Mouse (Mus musculus) hindbrain, embryonic 15.5 days (tissue): ENCODE results near the gene Snx1. TPM values are rescaled to one million over a fixed set of nuclear protein-coding genes. Genes with fewer than 3 reads are reported as not detected.

ENCODE experiments used
- ATAC-seq: fragments of 200-750 bp; cut with Nextera tagmentation; 2 replicates; pipeline ENCODE4 v1.8.0; 2017; ENCODE audit warnings: low read depth, moderate number of reproducible peaks, moderate TSS enrichment; ENCODE audit not compliant: low FRiP score
- H3K27ac ChIP-seq: fragments of 300-500 bp; sonication (generic); replicated peaks from 2 replicates; pipeline ENCODE4 v1.5.1; 2015; ENCODE audit warnings: mild to moderate bottlenecking, inconsistent platforms
- H3K27me3 ChIP-seq: fragments of 300-500 bp; sonication (generic); 2 replicates; pipeline ENCODE4 v1.6.1; 2015; ENCODE audit warnings: control low read depth, inconsistent platforms
- H3K36me3 ChIP-seq: fragments of 300-500 bp; sonication (generic); 2 replicates; pipeline ENCODE4 v1.6.1; 2015; ENCODE audit warnings: control low read depth, inconsistent platforms
- H3K4me1 ChIP-seq: fragments of 300-500 bp; sonication (generic); replicated peaks from 2 replicates; pipeline ENCODE4 v1.6.1; 2015; ENCODE audit warnings: control low read depth, inconsistent platforms
- H3K4me2 ChIP-seq: fragments of 300-500 bp; sonication (generic); 2 replicates; pipeline ENCODE4 v1.6.1; 2015; ENCODE audit warnings: moderate library complexity, mild to moderate bottlenecking, inconsistent platforms
- H3K4me3 ChIP-seq: fragments of 300-500 bp; sonication (generic); 2 replicates; pipeline ENCODE4 v1.5.1; 2015; ENCODE audit warnings: mild to moderate bottlenecking, inconsistent platforms
- H3K9ac ChIP-seq: fragments of 300-500 bp; sonication (generic); 2 replicates; pipeline ENCODE4 v1.6.1; 2015; ENCODE audit warnings: inconsistent platforms
- H3K9me3 ChIP-seq: fragments of 300-500 bp; sonication (generic); 2 replicates; pipeline ENCODE4 v1.6.1; 2016; ENCODE audit warnings: control low read depth, inconsistent platforms
- WGBS: fragments of 180-500 bp; shearing (Covaris S2); methylation state at CpG from one replicate; pipeline ENCODE4 v1.1.7; 2015; 5-methylcytosine and 5-hydroxymethylcytosine counted together
- polyA plus RNA-seq: library from polyadenylated mRNA; unstranded; fragments of >200 nt; fragmentation: Nextera tagmentation; extraction: Ambion mirVana; gene quantifications from 2 replicates; pipeline ENCODE4 v1.2.1, GENCODE M21; 2015

The Snx1 gene
- polyA plus RNA-seq, 1 experiment from 2014 or later, result 76.7 TPM

DNA sequence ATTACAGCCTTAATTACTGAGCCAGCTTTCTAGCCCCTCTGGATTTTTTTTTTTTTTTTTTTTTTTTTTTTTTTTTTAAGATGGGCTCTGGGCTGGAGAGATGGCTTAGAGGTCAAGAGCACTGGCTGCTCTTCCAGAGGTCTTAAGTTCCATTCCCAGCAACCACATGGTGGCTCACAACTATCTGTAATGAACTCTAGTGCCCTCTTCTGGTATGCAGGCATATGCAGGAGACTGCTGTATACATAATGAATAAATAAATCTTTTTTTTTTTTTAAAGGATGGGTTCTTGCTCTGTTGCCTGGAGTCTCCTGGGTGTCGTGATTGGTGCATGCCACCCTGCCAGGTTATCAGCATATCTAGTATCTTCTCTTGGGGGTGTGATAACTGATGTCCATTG, 29.1 kb upstream of the Snx1 start:
- H3K27ac ChIP-seq, result no peak overlapping the region
- no peak for ATAC-seq
- no peak overlapping the region for H3K9ac ChIP-seq
- H3K4me1 ChIP-seq, result peaks cover 4% of the 10 kb centered on the region
- peaks cover 24% of the 10 kb centered on the region for H3K27me3 ChIP-seq
- H3K4me3 ChIP-seq, result no peak overlapping the region
- 76% methylated on average over 1 of the region's 1 CpGs for WGBS
- no peak overlapping the region for H3K4me2 ChIP-seq
- H3K36me3 ChIP-seq, result no peaks in the 10 kb centered on the region
- H3K9me3 ChIP-seq, result no peaks in the 10 kb centered on the region

DNA sequence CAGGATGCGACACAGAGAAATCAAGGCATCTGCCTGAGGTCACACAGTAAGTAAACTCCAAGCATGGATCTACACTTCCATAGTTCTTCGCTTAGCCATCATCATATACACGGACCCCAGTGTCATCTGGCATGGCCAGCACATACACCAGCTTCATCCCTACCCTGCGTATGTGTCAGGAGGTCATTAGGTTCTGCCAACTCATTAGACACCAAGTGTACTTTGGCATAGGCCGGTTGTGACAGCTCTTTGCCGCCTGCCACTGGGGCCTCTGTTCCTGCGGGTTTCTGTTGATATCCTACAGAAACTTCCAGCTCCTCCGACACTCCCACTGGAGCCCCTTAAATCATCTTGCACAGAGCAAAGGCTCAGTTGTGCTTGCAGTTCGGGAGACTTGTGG, 27.6 kb upstream of the Snx1 start:
- H3K4me2 ChIP-seq, result no peak overlapping the region
- H3K27me3 ChIP-seq, result peaks cover 21% of the 10 kb centered on the region
- no peaks in the 10 kb centered on the region for H3K9me3 ChIP-seq
- H3K27ac ChIP-seq, result no peak overlapping the region
- H3K4me3 ChIP-seq, result no peak overlapping the region
- peaks cover 4% of the 10 kb centered on the region for H3K4me1 ChIP-seq
- H3K9ac ChIP-seq, result no peak overlapping the region
- 91% methylated on average over 9 of the region's 9 CpGs for WGBS
- no peaks in the 10 kb centered on the region for H3K36me3 ChIP-seq
- ATAC-seq, result no peak

DNA sequence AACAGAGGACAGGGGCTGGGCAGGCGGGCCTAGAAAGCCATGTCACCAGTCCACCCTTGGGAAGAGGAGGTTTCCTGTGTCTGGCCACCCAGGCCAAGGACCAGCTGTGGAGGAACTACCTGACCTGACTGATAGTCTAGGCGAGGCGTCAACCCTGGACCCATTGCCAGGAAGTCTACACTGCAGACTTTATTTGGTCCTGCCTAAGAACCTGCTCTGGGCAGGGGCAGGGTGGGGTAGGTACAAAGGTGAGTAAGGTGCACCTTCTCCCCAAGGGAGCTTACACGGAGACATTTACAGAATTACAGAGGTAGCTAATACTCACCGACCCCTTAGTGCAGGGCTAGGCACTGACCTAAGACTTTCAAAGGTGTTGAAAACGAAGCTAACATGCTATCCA, 27.2 kb upstream of the Snx1 start:
- Histone ChIP-seq H3K9me3 (no peaks in the 10 kb centered on the region), H3K9ac (no peak overlapping the region), H3K36me3 (no peaks in the 10 kb centered on the region), H3K27ac (no peak overlapping the region), H3K4me2 (no peak overlapping the region), H3K4me1 (peaks cover 4% of the 10 kb centered on the region), H3K27me3 (peaks cover 19% of the 10 kb centered on the region), H3K4me3 (no peak overlapping the region)
- ATAC-seq, result no peak
- 92% methylated on average over 6 of the region's 6 CpGs for WGBS

DNA sequence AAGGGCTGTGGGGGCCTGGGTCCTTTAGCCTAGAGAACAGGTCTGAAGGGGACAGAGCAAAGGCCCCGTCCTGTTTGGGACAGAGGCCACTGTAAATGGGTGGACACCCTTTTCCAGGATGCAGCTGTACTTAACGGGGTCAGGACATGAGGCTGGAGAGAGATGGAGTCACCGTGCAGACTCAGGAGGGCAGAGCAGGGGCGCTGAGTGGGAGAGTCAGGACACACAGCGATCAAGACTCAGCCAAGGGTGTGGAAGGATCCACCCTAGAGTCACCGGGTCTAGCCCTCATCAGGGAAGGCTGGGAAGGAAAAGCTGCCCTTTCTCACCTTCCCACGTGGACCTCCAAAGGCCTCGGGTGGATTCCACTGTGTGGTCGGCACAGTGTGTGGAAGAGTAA, 25.6 kb upstream of the Snx1 start:
- Histone ChIP-seq H3K9ac (no peak overlapping the region), H3K27ac (no peak overlapping the region), H3K4me3 (no peak overlapping the region), H3K27me3 (peaks cover 4% of the 10 kb centered on the region; the same call in 1 of the 2 replicates), H3K36me3 (no peaks in the 10 kb centered on the region), H3K4me2 (no peak overlapping the region), H3K9me3 (no peaks in the 10 kb centered on the region), H3K4me1 (no peaks in the 10 kb centered on the region)
- WGBS, result 73% methylated on average over 9 of the region's 9 CpGs
- no peak for ATAC-seq

DNA sequence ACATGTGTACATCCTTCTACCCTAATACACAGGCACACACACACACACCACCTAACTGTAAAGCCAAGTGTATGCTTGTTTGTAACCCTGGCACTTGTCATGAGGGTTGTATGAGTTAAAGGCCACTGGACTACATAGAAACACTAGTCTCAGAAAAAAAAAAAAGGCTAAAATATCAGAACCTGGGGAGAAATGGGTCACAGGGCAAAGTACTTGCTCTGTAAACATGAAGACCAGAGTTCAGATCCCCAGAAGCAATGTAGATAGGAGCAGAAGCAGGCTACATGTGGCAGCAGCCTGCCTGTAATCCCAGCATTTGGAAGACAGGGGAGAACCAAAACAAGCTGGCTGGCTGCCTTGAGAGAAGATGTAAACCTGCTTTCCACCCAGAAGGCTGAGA, 19.8 kb upstream of the Snx1 start:
- H3K27me3 ChIP-seq, result no peaks in the 10 kb centered on the region
- no peak for ATAC-seq
- no peak overlapping the region for H3K27ac ChIP-seq
- no peaks in the 10 kb centered on the region for H3K4me1 ChIP-seq
- H3K4me3 ChIP-seq, result no peak overlapping the region
- no peaks in the 10 kb centered on the region for H3K9me3 ChIP-seq
- H3K4me2 ChIP-seq, result no peak overlapping the region
- H3K36me3 ChIP-seq, result no peaks in the 10 kb centered on the region
- H3K9ac ChIP-seq, result no peak overlapping the region

DNA sequence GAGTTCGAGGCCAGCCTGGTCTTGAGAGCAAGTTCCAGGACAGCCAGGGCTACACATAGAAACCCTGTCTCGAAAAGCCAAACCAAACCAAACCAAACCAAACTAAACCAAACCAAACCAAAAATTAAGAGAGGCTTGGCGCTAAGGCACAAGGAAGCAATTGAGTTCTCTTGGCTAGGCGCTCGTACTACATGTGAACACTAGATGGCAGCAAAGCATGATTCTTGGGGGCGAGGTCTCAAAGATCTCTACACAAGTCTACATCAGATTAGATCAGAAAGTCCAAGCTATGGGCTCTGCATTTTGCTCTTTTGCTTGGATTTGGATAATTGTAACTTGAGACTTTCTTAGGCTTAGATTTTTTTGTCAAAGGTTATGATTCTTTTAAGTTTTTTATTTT, 17.9 kb upstream of the Snx1 start:
- Histone ChIP-seq H3K27me3 (no peaks in the 10 kb centered on the region), H3K9me3 (no peaks in the 10 kb centered on the region), H3K27ac (no peak overlapping the region), H3K4me3 (no peak overlapping the region), H3K36me3 (peaks cover 13% of the 10 kb centered on the region), H3K4me2 (no peak overlapping the region), H3K9ac (no peak overlapping the region), H3K4me1 (no peaks in the 10 kb centered on the region)
- 0 out of 2 replicates have a peak, but pooled peaks have one; percentile 48 for ATAC-seq
- 6% methylated on average over 6 of the region's 6 CpGs for WGBS

DNA sequence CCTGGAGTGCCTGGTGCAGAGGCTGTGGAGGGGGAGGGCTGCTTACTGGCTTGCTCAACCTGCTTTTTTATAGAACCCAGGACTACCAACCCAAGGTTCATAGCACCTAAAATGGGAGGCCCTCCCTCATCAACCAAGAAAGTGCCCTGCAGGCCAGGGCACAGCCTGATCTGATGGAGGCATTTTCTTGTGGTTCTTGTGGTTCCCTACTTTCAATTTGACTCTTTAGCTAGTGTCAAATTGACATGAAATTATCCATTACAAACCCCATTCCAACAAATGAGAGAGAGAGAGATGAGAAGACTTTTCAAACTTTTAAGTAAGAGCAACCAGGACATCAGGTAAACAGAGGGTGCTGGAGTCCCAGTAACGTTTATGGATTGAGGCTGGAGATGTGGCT, 15.9 kb upstream of the Snx1 start:
- Histone ChIP-seq H3K4me2 (no peak overlapping the region), H3K4me1 (no peaks in the 10 kb centered on the region), H3K36me3 (peaks cover 25% of the 10 kb centered on the region), H3K27me3 (no peaks in the 10 kb centered on the region), H3K4me3 (no peak overlapping the region), H3K9me3 (no peaks in the 10 kb centered on the region), H3K27ac (no peak overlapping the region), H3K9ac (no peak overlapping the region)
- WGBS, result 61% methylated on average over 1 of the region's 1 CpGs
- ATAC-seq, result no peak

DNA sequence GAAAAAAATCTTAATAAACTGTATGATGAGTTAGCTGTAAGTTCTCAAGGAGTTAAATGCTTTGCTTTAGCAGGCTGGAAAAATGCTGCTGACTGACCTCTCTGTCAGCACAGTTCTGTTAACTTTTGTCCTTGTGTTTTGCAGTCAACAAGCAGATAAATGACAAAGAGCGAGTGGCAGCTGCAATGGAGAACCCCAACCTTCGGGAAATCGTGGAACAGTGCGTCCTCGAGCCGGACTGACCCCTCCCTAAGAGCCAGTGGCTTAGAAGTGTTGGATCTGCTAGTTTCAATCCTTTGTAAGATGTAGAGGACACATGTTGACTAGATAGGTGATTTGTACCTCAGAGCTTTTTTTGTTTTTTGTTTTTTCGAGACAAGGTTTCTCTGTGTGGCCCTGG, 11.8 kb upstream of the Snx1 start:
- Histone ChIP-seq H3K36me3 (peaks cover 48% of the 10 kb centered on the region), H3K27me3 (no peaks in the 10 kb centered on the region), H3K27ac (no peak overlapping the region), H3K4me3 (no peak overlapping the region), H3K9me3 (no peaks in the 10 kb centered on the region), H3K4me1 (no peaks in the 10 kb centered on the region), H3K4me2 (no peak overlapping the region), H3K9ac (no peak overlapping the region)
- 89% methylated on average over 7 of the region's 7 CpGs for WGBS
- no peak for ATAC-seq

DNA sequence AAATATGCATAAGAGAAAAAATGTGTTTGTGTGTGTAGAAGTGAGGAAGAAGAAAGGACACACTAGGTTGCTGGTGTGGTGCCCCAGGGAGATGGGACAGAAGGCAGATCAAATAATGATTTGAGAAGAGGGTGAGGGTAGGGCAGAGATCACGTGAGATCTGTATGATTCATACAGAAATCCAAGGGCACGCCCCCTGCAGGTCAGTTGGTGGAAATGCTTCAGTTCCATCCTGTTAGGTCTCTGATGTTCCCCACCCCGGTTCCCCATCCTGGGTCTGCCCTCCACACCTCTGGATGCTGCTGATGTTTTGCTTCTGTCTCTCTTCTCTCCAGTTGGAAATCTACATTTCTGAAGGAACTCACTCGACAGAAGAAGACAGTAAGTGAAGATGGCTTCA, 9.6 kb upstream of the Snx1 start:
- H3K4me2 ChIP-seq, result no peak overlapping the region
- peaks cover 53% of the 10 kb centered on the region for H3K36me3 ChIP-seq
- no peak for ATAC-seq
- H3K4me1 ChIP-seq, result no peaks in the 10 kb centered on the region
- 55% methylated on average over 4 of the region's 4 CpGs for WGBS
- H3K9ac ChIP-seq, result no peak overlapping the region
- H3K4me3 ChIP-seq, result no peak overlapping the region
- no peaks in the 10 kb centered on the region for H3K27me3 ChIP-seq
- H3K9me3 ChIP-seq, result no peaks in the 10 kb centered on the region
- no peak overlapping the region for H3K27ac ChIP-seq

DNA sequence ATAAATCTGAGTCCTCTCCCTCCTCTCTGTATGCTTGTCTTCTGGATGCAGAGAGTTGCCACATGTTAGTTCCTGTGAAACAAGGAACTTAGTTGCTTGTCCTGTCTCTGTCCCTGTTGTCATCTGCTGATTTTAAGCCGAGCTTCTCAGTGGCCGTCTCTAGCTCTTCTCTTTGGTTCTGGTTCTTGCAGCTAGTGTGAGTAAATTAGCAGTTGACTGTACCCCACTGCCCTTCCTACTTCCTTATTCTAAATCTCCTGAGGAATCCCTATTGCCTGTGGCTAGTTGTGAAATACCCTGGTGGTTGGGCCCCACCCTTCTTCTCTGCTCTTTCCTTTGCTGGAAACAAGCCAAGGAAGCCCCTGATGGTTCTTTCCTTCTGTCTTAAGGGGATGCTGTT, 5.1 kb upstream of the Snx1 start:
- Histone ChIP-seq H3K9ac (no peak overlapping the region), H3K36me3 (peaks cover 23% of the 10 kb centered on the region), H3K27ac (no peak overlapping the region), H3K4me2 (no peak overlapping the region), H3K27me3 (no peaks in the 10 kb centered on the region), H3K9me3 (no peaks in the 10 kb centered on the region), H3K4me1 (peaks cover 12% of the 10 kb centered on the region), H3K4me3 (no peak overlapping the region)
- ATAC-seq, result no peak
- WGBS, result 95% methylated on average over 2 of the region's 2 CpGs

DNA sequence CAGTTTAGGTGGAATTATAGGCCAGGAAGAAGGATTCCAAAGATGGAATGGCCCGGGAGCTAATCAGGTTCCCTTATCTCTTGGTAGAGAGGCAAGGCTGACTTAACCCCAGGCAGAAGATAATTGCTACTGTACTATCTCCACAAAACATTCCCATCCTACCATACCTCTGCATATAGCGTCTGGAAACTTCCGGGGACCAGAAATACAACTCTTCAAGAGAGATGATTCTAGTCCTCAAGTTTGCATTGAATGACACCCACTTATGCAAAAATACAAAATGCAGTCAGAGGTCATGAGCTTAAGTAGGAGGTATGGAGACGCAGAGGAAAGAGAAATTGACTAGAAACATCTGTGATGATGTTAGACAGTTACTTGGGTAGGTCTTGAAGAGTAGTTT, 1.5 kb upstream of the Snx1 start:
- WGBS, result 98% methylated on average over 4 of the region's 4 CpGs
- Histone ChIP-seq H3K36me3 (peaks cover 4% of the 10 kb centered on the region; the same call in 1 of the 2 replicates), H3K9ac (no peak overlapping the region), H3K4me3 (no peak overlapping the region), H3K4me2 (peak overlapping the region; percentile 70), H3K9me3 (no peaks in the 10 kb centered on the region), H3K27ac (no peak overlapping the region), H3K4me1 (peaks cover 36% of the 10 kb centered on the region), H3K27me3 (no peaks in the 10 kb centered on the region)
- ATAC-seq, result no peak

DNA sequence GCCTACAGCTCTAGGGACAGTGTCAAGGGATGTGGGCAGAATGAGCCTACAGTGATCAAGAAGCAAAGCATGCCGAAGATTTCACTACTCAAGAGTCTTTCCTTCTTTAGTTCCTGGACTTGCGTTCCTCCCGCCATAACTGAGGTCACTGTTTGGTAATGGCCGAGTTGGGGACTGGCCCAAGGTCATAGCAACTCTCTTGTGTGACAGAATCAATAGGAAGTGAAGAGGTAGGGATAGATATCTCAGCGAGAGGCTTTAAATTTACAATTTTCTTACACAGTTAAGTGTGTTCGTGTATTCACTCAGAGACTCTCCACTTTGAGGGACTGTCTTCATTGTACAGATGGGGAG, 783 bp upstream of the Snx1 start:
- Histone ChIP-seq H3K27ac (peak overlapping the region; percentile 75), H3K9me3 (no peaks in the 10 kb centered on the region), H3K4me3 (peak overlapping the region; percentile 52), H3K9ac (peak overlapping the region; percentile 56), H3K27me3 (no peaks in the 10 kb centered on the region), H3K4me2 (peak overlapping the region; percentile 70), H3K4me1 (peaks cover 37% of the 10 kb centered on the region), H3K36me3 (0 out of 2 replicates have a peak, but pooled peaks cover 3% of the 10 kb centered on the region)
- WGBS, result 47% methylated on average over 6 of the region's 6 CpGs
- ATAC-seq, result no peak

DNA sequence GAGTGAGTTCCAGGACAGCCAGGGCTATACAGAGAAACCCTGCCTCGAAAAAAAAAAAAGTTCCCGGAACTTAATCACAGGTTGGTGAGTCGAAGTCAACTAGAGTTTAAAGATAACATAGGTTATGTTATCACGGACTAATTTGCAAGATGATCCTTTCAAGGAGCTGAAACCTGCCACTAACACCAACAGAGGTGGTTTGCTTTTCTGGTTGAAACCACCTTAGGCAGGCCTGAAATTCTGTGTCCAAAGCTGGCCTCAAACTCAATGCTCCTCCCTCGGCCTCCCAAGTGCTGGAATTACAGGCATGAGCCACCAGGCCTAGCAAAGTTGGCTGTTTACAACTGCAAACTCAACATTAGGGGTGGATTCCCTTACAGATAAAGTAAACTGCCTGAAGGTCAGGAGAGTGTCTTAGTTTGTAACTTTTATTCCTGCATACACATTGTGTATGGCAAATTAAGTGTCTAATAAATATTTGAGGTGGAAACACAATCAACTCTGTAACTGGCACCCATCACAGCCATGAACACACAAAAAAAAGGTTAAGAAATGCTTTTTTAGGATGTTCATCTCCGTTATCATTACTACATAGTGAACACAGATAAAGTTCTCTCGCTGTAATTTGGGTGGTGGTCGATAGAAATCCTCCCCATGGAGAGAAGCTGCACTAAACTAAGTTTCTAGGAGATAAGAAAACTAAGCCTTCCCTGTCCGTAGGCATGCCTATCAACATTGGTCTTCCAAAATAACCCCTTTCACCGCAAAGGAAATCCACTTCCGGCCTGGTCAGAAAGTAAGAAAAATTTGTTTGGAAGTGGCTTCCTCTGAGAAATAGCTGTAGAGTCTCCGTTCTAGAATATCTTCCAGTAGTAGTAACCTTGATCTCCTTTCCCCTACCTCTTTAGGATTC, 588 bp downstream of the Snx1 start:
- Histone ChIP-seq H3K4me1 (peaks cover 44% of the 10 kb centered on the region), H3K4me3 (peak overlapping the region; percentile 52), H3K4me2 (peak overlapping the region; percentile 83), H3K36me3 (0 out of 2 replicates have a peak, but pooled peaks cover 2% of the 10 kb centered on the region), H3K9me3 (no peaks in the 10 kb centered on the region), H3K27ac (peak overlapping the region; percentile 75), H3K27me3 (no peaks in the 10 kb centered on the region), H3K9ac (peak overlapping the region; percentile 56; the same call in 1 of the 2 replicates)
- WGBS, result 58% methylated on average over 12 of the region's 12 CpGs
- ATAC-seq, result no peak
